Mouse (Mus musculus): ENCODE results near the gene Mobp.

The Mobp gene

GRCm38 (mm10) chr9:120135454-120135853 lies 14.1 kb upstream of the Mobp start:
- no peak for DNase-seq

DNA sequence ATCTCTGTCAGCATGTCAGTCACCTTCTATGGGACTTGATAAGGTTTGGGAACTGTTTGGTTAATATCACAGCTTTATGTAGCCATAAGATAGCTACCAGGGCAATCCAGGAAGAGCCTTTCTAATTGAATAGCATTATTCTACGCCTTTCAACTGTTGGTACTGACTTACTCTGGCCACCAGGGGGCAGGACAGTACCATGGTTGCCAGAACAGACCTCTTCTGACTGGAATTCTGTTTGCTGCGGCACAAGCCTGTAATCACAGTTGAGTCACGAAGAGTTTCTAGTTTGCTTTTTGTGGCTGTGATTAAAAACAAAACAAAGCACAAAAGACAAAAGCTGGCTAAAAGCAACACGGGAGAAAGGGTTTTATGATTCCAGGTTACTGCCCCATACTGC lies 8.9 kb upstream of the Mobp start:
- DNase-seq, result peak; percentile 84

DNA sequence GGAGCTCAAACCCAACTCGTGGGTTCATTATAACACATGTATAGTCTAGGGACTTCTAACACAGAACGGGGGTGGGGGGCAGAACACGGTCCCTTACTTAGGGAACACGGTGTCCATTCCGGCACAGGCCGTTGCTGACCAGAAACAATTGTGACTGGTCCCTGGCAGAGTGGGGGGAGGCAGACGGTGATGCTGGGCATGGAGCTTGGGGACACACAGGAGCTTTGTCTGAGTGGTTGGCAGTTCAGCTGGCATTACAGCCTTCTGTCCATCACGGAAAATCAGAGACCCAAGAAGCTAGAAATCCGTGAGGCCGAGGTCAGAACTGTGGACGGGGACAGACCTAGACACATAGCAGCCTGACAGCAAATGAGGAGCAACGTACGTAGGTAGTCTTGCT lies 5.0 kb upstream of the Mobp start:
- peak; percentile 38 for DNase-seq

DNA sequence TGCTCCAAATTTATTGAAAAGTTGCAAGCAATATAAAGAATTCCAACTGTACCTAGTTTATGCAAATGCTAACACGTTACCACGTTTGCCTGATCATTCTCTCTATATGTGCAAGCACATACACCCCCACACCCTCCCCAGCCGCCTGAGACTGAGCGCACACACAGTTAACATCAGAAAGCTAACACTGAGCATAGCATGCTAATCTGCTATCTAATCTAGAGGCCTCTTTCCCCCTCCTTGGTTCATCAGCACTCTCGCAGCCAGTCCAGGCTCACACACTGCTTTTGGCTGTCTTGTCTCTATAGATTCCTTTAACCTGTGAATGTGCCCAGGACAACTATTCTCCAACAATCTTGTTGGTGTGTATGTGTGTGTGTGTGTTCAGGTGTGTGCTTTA lies 1.6 kb downstream of the Mobp start:
- no peak for DNase-seq

GRCm38 (mm10) chr9:120151906-120152399 lies 2.4 kb downstream of the Mobp start:
- no peak for DNase-seq

DNA sequence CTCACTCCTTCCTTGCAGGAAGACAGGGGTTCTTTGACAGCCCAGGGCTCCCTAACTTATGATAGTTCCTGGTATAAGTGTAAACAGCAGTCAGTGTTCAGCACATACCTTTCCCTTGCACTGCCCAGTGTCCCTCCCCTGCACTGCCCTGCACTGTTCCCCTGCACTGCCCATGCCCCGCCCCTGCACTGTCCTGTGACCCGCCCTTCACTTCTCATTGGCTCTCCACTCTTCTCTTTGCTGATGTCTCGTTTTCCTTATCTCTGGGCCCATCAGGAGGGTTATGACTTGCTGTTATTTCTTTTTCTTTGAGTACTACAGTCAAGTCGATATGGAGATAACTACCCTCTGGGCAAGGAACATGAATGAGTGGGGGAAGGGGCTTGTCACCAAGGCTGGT lies 8.5 kb downstream of the Mobp start:
- no peak for DNase-seq

GRCm38 (mm10) chr9:120163862-120164261 lies 14.4 kb downstream of the Mobp start:
- DNase-seq, result no peak

DNA sequence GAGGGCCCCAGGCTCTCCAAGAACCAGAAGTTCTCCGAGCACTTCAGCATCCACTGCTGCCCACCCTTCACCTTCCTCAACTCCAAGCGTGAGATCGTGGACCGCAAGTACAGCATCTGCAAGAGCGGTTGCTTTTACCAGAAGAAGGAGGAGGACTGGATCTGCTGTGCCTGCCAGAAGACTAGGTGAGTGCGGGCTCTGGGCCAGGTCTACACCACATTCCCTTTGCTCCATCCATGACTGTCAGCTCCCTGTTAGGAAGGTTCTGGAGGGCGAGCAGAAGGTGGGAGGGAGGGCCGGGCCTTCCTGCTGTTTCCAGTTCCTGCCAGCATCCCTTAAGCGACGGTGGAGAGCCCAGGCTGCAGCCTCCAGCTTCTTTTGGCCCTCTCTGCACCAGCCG lies 18.3 kb downstream of the Mobp start:
- no peak for DNase-seq

DNA sequence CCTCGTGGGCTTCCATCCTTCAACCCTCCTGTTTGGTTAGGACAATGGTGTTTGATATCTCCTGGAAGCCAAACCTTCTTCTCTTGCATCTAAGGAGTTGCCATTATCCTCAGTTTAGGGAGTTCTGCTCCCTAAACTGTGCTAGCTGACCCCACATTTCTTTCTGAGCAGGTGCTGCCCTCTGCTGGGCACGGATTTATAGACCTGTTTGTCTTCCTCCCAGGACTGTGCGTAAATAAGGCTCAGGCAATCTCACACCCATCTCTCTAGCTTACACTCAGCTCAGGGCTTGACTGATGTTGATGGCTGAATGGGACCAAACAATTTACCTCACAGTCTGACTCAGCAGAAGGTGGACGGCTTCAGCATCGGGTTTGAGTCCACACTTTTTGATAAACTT lies 21.8 kb downstream of the Mobp start:
- peak; percentile 59 for DNase-seq

DNA sequence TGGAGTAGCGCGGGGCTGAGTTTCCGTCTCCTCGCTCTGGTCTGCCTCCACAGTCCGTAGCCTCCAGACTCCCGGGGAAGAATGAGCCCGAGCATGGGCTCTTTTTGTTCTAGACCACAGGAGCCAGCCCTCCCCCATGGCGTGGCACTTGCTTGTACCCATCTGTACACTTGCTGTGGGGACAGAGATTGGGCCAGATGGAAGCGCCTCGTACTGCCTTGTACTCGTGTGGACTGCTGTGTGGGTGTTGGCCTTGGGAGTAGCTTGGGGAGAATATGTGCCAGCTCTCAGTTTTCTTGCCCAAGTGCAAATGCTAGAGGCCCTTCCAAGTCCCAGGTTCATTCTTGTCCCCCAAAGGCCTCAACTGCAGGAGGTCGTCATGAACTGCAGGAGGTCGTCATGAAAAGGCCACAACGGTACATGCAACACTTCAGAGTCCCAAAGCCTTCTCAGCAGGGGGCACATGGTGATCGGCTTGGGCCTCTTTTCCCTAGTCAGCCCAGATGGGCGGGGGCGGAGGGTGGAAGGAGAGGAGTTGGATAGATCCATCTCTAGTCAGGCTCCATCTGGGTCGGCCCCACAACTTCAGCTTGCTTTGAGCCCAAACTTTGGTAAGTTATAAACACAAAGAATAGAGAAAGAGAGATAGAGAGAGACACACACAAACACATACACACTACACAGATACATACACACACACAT lies 25.1 kb downstream of the Mobp start:
- peak; percentile 78 for DNase-seq

DNA sequence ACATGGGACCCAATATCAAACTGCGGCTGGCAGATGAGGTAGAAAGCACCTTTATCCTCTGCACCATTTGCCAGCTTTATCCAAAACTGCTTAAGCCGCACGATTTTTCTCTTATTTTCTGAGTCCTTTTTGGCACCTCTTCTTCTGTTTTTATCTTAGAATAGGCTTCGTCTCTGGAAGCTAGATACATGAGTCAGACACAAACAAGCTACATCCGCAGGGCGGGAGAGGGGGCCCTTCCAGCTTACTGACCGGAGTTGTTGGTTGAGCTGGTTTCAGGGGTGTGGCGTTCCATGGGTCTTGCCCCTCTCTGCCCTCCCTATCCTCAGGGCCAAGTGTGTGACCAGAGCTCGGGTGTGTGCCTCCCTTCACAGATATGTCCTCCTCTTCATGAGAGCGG lies 29.3 kb downstream of the Mobp start:
- DNase-seq, result no peak

GRCm38 (mm10) chr9:120184499-120184898 lies 35.0 kb downstream of the Mobp start:
- peak; percentile 84 for DNase-seq

DNA sequence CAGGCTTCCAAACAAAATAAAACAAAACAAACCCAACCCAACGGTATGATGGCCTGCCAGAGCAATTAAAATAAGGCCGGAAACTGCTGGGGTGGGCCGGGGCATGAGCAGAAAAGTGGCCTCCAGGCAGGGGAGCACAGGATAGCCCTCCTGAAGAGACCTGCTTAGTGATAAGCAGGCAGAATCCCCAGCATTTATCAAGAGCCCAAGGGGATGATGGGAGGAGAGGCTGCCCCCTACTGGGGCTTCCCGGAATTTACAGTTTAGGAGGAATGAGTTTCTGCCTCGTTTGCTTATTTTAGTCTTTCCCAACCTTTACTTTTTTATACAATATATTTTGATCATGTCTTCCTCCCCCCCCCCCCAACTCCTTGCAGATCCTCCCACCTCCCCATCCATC lies 37.3 kb downstream of the Mobp start:
- no peak for DNase-seq

- DNase-seq, result no peak
Observed at GRCm38 (mm10) chr9:120190891-120191290, 41.4 kb downstream of the Mobp start.

DNA sequence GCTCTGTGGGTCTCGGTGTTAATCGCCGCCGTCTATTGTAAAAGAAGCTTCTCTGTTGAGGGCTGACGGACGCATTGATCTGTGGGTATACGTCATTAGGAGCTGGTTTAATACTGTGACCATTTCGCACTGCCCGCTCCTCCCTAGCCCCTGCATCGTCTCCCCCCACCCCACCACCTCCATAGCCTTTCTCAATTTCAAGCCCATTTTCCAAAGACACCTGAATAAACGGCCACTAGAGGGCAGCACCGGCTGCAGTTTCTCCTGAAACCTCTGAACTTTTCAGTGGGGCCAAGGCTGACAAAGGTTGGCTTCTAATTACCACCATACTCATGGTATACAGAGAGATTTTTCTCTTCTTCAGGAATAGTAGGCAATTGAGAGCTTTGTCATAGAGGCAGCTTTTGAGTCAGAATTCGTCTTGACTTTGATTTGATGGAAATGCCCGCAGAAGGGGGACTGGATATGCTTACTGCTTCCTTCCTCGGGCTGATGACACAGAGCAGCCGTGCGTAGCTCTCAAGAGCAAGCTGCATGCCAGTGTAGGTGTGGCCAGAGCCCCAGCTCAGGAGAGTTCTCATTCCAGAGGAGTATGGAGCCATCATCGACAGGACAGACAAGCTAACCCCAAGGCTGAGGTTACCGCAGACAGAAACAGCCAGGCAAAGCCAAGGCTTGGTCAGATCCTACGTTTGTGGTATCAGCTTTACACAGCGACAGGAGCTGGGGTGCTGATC lies 42.0 kb downstream of the Mobp start:
- peak; percentile 89 for DNase-seq

GRCm38 (mm10) chr9:120192742-120193141 lies 43.2 kb downstream of the Mobp start:
- DNase-seq, result peak; percentile 66

DNA sequence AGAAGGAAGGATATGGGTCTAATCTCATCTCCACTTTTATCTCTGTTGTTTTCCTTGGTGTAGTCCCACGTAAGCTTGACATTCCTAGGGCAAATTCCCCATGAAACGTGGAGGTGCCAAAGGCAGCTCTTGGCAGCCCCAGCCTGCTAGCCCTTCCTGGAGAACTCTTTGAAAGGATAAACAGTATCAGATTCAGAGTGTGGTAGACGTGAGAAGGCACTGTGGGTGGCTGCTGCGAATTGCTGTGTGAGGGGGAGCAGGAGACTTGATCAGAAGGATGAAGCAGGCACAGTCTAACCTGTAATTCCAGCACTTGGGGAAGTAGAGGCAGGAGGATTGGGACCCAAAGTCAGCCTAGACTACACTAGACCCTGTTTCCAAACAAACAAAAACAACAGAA lies 51.4 kb downstream of the Mobp start:
- no peak for DNase-seq

DNA sequence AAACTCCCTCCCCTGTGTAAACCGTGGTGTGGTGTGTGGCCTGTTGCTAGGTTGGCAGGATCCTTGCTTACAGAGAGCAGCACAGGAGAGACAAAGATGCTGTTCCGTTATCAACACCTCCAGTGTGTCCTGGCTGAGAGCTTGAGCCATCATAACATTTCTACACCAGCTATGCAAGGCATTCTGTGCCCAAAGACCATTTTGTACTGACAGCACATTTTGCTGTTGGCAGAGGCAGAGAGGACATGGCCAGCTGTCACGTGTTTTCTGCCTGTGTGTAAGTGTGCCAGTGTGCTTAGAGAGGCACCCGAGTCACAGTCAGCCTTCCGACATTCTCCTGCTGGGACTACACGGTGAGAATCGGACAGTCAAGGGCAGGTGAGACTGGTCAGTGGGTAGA lies 52.2 kb downstream of the Mobp start:
- no peak for DNase-seq

GRCm38 (mm10) chr9:120202683-120203082 lies 53.2 kb downstream of the Mobp start:
- DNase-seq, result peak; percentile 46

GRCm38 (mm10) chr9:120203936-120204335 lies 54.4 kb downstream of the Mobp start:
- no peak for DNase-seq

GRCm38 (mm10) chr9:120206897-120207296 lies 57.4 kb downstream of the Mobp start:
- DNase-seq, result no peak

GRCm38 (mm10) chr9:120210068-120210467 lies 60.6 kb downstream of the Mobp start:
- no peak for DNase-seq

- DNase-seq, result no peak
Observed at GRCm38 (mm10) chr9:120210865-120211264, 61.4 kb downstream of the Mobp start.

GRCm38 (mm10) chr9:120212936-120213335 lies 63.4 kb downstream of the Mobp start:
- DNase-seq, result no peak
